Mouse (Mus musculus) R1 (cell line): ENCODE measurements around the gene Ephx1.
"Not testable (repeated sequence)": the region's sequence is repeated elsewhere in the genome, so short reads cannot be mapped to it uniquely, and the experiment has no call there.

Source experiments
- DNase-seq: peaks from one replicate; pipeline ENCODE4 v3.0.0-alpha.2; 2018; ENCODE audit warnings: low read depth, low spot score

The Ephx1 gene

DNA sequence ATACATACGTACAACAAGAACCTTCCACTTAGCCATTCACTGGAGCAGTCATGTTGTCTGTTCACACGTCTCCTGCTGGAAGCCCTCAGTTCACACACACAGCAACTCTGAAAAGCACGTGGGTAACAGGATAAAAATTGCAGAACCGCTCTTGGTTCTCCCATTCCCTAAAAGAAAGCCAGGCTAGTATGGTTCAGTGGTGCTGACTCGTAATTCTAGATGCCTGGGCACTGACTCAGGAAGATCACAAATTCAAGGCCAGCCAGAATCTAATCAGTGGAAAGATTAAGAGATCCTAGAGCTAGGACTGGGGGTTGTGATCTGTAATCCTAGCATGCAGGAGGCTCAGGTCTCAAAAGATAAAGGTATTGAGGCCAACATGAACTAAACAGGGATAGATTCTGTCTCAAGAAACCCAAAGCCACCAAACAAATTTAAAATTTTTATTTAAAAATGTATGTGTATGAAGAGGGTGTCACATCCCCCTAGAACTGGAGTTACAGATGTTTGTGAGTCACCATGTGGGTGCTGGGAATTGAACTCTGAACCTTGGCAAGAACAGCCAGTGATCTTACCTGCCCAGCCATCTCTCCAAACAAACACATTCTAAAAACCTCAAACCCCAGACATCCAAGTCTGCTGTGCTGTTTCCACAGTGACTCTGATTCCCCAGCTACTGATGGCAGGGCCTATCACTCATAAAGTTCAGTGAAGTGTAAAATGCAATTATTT, at the start of gene Ephx1:
TSS of gene Ephx1 (minus strand) at position 149 of the 732 bp plus-strand sequence.
- DNase-seq, result no peak

DNA sequence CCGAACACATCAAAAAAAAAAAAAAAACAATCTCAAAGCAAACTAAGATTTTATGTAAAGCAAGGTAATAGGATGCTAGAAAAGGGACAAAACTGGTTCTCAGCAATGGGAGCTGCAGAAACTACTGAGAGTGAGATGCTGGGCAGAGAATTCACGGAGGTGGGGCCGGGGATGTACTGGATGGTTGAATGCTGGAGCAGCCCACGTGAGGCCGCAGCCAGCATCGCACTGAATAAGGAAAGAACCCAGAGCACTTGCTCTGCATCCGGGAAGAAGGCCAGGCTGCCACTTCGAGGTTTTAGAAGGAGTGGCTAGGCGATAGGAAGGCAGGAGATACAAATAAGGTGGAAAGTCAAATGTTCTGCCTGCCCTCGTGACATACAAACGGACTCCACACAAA, 49.0 kb upstream of the Ephx1 start:
- DNase-seq, result no peak

DNA sequence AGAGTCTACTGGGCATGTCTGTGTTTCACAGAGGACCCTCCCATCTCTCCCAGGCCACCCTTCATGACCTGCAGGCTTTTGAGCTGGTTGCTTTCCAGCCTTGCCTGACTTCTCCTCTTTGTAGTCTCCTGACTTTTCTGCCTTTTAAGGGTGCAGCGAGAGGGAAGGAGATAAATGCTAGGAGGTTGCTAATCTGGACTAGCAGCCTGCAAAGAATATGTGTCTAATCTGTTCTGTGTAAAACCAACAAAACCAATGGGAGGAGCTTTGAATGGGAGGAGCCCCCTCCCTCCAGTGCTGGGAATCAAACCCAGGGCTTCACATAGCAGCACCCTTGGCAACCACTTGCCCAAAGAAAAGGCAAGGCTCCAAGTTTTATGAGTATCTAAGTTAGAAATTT, 47.6 kb upstream of the Ephx1 start:
- no peak for DNase-seq

DNA sequence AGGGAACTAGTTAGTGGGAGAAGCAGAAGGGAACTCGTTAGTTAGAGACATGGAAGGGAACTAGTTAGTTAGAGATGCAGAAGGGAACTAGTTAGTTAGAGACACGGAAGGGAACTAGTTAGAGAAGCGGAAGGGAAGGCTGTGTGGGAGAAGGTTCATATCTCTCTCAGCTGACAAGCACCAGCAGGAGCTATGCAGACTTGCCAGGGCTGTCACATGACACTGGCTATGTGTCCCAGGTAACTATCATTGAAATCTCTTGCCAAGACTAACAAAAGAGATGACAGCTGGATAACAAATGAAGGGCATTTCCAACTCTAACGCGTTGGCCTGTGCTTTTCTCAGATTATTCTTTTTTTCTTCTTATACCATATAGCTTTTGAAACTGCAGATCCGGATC, 43.9 kb upstream of the Ephx1 start:
- DNase-seq, result no peak

DNA sequence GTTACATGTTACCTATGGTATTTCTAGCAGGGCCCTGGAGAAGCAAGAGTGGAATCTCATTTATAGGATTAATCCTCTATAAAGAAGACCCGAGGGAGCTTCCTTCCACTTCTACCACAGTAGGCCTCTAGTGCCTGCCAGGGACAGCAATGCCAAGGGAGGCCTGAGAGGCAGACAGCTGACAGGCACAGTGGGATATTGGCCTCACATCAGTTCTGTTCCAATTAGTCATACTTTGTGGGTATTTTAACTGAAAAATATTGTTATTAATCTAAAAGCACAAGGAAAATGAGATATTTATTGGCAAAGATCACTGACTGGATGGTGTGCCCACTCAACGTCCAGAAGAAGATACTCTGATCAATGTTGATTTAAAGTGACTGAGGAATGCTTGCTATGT, 43.3 kb upstream of the Ephx1 start:
- no peak for DNase-seq

DNA sequence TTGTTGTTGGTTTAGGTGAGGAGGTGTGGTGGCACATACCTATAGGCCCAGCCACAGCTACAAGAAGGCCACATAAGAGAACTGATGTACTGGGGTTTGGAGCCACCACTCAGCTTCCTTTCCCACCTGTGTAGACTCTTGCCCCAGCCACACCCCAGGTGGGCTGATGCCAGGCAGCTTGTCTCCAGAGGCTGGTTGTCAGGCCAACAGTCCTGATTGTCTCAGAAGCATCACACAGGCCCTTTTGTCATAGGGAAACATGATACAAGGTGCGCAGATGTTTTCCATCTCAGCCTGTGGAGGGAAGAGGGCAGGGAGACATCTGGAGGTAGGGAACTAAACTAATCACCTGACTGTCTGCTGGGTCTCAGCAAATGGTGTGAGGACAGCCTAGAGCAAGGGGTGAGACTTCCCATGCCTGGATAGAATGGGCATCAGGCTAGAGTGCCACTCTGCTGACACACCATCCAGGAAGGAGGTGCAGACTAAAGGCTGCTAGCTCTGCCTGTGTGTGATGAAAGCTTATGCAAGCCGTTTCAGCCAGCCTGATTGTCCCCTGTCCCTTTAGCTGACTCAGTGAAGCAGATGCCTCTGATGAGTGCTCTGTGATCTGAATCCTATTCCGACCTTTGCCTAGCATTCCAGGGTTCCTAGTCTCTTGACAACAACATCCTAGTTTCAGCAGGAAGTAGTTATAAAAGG, 41.2 kb upstream of the Ephx1 start:
- no peak for DNase-seq

DNA sequence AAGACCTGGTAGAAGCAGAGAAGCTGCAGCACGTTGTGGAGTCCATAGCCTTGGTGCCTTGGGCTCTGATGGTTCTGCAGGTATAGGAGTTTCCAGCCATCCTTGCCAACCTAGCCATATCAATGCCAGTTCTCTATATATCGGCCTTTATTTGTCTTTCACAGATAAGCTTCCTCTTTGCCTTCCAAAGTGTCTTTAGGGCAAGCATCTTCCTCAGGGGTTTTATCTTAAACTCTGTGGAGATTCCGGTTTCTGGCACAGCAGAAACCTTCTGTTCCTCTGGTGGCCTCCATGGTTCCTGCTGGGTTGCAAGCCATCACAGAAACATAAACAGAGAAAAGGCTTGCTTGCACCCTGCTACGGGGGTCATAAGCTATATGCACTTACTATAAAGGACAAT, 32.2 kb upstream of the Ephx1 start:
- no peak for DNase-seq

DNA sequence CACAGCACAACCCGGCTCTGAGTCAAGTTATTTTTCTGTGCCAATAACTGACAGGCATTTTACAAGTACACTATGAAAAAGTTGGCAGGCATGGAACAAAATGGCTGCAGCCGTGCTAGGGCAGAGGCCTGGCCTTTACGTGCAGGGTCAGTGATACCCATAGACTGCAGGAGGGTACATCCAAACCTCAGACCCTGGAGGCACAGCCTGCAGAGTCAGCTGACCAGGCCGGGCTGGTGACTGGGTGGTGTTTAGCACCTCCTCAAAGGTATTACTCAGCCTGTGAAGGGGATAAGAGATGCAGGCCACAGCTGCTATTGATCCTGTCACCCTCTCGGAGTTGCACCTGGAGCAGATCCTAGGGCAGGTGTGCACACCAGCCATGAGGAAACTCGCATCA, 30.2 kb upstream of the Ephx1 start, which contains the start of gene 9130409I23Rik:
TSS of gene 9130409I23Rik (plus strand) at position 301 of the 400 bp plus-strand sequence.
- DNase-seq, result no peak

DNA sequence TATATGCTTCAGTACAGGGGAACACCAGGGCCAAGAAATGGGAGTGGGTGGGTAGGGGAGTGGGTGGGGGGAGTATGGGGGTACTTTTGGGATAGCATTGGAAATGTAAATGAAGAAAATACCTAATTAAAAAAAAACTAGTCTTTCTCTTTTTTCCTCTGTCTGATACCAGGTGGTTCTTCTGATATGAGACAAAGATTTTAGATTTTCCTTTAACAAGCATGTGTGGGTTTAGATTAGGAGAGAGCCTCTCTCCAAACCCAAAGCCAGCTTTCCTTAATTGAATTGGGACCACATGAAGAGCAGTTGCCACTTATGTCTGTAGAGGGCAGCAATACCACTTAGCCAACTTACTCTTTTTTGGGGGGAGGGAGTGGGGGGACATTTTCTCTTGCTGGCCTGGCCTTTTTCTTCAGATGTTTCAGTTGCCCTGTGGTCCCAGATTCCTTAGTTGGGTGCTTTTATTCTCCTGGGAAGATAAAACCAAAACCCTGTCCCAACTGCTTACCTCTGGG, 28.7 kb upstream of the Ephx1 start:
- peak; percentile 23 for DNase-seq

DNA sequence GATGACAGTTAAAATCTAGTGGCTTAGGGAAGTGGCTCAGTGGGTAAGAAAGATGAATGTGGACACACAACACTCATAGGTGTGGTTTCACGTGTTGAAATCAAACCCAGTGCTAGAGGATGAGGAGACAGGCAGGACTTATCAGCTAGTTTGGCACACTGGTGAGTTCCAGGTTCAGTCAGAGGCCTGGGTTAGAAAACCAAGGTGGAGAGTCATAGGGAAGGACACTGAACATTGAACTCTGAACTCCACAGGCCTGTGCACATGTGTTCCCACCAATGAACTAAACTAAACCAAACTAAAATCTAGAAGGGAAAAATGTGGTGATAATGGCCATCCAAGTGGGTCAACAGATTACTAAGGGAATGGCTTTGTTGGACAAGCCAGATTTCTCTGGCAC, 26.8 kb upstream of the Ephx1 start:
- DNase-seq, result no peak

DNA sequence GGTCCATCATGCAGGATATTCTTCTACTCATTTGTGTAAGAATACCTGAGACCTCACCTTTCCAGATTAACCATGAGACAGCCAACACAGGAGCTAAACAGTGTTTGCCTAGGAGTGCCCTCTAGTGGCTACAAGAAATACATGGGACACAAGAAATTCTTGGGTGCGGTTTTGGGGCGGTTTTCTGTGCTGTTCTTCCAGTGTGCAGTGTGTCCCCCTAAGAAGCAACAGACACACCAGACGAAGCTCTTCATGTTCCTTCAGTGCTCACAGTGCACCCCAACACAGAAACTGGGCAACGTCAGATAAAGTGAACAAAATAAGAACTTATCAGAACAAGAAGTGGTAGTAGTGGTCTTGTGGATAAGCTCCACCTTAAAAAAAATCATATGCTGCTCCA, 18.9 kb upstream of the Ephx1 start:
- DNase-seq, result peak; percentile 80

DNA sequence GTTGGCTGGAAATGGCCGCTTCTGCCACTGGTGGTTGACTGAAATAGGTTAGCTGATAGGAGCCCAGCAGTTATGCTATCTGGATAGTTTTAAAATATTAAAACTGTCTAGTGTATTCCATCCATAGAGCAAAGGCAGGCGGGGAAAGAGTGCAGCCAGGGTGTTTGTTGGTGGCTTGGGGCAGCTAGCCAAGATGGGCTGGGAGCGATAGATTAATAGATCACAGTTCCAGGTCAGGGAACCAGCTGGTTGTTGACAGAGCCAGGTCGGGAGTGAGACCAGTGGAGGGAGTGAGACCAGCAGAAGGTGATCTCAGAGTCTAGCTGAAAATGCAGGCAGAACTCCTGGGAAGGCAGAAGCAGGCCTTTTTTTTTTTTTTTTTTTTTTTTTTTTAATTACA, 16.9 kb upstream of the Ephx1 start:
- DNase-seq, result no peak

DNA sequence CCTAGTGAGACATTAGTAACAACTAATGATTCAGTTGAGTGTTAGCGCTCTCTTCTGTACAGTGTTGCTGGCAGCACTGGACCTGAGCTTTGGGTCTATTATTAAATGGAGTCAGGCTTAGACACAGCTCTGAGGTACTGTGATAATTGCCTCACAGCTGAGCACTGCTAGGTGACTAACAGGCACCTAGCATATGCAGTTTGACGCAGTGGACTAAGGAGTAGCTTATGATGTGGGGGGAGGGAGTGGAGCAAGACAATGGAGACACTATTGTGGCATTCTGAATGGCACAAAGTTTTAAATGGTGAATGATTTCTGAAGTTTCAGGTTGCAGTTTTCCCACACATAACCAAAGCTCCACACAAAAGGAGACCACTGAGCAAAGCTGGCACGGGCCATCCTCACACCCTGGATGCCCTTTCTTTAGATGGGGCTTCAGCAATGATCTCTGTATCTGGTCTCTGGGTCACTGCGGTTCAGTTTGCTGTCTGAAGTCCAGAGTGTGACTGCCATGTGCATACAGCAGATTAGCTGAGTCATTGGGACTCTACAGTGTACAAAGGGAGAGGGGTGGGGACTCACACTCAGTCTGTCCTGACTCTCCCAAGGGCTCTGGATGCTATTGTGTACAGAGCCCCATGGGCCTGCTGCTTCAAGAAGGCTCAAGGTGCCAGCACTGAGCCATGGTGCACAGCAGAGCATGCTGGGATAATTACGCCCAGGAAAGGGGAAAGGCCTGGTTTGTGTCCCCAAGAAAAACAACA, 14.5 kb upstream of the Ephx1 start:
- not testable (repeated sequence) for DNase-seq

DNA sequence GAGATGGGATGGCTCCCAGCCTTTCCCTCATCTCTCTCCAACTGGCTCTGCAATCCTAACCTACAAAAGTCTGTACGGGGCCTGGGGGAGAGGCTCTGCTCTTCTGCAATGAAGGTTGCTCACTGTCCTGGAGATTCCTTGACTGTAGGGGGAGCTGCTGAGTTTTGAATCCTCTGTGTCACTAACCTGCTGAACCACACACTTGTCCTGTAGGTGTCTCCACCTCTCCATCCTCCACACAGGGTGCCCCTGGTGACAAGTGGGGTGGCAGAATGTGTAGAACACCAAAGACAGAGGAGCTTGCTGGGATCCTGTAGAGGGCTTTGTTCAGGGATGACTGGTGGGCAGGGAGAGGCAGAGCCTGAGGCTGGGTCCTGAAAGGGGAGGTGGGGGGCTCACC, 1.6 kb upstream of the Ephx1 start:
- peak; percentile 86 for DNase-seq

DNA sequence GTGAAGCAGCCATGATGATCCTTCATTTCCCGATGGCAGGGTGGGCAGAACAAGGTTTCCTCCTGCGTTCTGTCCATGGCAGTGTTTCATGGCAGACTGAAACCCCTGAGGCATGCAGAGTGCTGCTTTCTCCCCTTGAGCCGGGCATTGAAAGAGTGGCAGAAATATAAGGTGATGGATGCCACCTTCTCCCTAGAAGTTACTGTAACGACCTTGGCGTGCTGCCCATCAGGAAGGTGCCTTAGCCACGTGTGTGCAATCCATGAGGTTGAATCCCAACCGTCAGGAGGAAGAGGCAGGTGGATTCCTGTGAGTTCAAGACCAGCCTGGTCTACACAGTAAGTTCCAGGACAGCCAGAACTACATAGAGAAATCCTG, 773 bp upstream of the Ephx1 start:
- DNase-seq, result no peak

DNA sequence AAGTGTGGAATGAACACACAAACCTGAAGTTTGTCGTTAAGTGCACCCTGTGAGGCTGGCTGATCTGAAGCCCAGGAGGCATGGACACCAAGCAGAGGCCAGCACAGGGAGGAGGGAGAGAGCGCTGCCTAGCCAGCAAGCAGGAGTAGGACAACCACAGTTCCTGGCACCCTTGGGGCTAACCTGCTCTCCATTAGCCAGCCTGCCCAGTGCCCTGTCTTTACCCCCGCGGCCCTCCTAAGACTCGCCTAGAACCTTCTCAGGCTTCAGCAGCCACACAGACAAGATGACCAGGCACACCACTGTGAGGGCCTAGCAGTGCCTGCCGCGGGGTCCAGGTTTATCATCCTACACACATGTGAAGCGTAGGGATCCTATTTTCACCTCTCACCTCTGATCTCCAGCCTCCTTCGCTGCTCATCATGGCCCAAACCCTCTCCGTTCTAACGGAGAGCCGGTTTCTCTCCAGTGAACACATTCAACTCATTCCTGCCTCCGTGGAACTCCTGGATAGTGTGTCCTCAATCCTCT, 2.7 kb downstream of the Ephx1 start:
- DNase-seq, result no peak

DNA sequence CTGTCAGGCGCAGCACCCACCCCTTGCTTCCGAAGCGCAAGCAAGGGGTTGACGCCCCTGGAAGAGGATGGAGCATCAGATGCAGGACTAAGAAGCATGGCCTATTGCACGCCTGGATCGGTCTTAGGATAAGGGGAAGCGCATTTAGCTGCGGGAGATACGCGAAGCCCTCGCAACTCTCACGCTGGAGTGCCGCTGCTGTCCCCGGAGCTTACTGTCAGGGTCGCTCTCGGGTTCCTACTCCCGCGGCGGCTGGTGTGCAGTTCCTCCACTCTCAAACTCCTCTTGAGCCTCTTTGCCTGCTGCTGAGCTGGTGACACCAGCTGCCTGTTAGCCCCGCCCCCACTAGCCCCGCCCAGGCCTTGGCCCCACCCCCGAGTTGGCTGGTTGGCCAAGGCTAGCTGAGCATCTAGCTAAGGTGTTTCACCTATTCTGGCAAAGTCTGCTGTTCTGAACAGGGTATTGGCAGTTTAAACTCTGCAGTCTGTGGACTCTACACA, 3.4 kb downstream of the Ephx1 start:
- DNase-seq, result peak; percentile 81

DNA sequence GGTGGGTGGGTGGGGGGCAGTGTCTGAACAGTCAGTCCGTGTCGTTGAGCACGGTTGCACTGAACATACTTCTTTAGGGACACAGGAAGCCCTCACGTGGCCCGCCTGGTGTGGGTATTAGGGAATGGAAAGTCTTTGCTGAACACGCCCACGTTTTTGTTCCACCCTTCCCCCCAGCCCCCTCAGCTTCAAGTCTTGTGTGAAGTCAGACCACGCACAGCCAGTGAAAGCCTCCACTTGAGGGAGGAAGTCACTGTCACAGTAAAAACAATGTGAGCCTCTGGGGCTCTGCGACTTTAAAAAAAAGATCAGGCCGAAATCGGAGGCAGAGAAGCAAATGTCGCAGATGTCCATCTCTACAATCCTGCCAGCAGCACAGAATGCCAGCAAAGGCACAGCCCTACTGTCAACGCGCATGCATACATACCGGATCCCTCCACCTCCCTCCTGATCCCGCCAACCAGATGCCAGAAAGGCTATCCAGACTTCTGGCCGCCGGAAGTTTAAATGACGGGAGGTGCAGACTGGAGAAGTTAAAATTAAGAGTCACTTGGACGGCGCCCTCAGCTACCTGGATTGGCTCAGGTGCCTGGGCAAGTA, 4.1 kb downstream of the Ephx1 start:
- peak; percentile 70 for DNase-seq

DNA sequence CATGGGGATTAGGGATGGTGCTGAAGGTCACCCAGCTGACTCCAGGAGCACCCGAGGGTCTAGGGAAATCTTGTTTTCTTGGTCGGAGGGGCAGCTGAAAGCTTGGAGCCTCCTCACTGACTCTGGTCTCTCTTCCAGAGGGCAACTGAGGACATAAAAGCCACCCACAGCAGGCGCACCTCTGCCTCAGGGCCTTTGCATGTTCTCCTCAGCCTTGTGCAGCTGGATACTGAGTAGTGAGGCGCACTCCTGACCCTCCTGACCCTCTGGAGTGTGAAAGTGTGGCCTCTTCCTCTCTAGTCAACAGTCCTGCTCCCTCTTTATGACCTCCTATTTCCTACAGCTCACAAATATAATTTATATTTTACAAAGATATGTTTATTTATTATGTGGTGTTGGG, 4.7 kb downstream of the Ephx1 start:
- DNase-seq, result no peak

DNA sequence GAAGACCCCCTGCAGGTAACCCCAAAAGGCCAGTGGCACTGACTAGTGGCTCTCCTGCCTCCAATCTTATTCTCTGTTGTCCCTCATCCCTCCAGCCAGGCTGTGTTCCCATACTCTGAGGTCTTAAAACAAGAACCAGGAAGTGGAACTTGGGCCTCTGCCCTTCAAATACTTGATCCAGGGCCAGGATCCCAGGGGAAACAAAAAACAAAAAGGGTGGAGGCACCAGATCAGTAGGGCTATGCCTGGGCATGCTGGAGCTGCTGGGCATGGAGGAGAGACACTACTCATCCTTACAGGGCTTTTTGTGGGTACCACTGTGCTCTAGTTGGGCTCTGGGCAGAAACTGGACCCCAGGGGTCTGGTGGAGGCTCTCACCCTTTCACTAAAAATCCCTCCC, 5.1 kb downstream of the Ephx1 start:
- no peak for DNase-seq

DNA sequence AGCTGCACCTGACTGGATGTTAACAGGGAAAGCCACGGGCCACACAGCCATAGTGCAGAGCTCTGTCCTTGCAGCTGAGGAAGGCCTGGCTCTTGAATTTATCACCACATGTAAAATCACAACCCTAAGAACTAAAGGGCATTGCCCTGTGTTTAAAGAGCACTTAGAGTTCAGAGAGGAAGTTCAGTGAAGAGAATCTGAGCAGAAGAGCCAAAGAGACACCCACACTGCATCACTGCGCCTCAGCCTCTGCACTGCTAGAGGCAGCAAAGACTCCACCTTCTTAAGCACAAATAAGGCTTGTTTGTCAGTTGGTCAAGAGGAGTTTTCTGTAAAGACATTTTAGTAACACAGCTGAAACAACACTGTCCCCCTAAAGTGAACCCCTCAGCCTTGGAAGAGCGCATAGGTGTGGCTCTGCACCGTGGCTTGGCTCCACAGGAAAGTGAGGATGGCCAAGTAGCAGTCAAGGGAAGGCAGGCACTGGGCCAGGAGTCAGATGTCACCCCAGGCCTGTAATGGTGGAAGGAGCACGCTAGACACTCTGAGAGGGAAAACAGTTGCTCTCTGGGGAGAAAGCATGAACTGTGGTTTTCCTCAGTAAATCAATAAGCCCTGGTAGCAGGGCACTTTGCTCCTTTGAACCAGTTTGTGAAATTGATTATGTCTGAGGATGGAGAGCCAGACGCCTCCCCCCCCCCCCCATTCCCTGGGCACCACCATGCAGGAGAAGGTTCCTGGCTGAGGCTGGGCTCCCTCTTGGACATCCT, 5.8 kb downstream of the Ephx1 start:
- DNase-seq, result no peak
